Mouse (Mus musculus): ENCODE data around the gene Eya4.

- TF ChIP-seq CTCF (IDR thresholded peaks at IDR 0.05; ENCODE audit: low read depth, low read length) (no peak), POLR2A (IDR thresholded peaks at IDR 0.05; ENCODE audit: extremely low read depth, insufficient read depth, low read length) (no peak)
Measured at GRCm38 (mm10) chr10:23295616-23296015, 55.0 kb downstream of the Eya4 start.

Measured in liver, adult 2 months (tissue).